ENCODE assay signal across 8 mouse cellular contexts in the genomic region with DNA sequence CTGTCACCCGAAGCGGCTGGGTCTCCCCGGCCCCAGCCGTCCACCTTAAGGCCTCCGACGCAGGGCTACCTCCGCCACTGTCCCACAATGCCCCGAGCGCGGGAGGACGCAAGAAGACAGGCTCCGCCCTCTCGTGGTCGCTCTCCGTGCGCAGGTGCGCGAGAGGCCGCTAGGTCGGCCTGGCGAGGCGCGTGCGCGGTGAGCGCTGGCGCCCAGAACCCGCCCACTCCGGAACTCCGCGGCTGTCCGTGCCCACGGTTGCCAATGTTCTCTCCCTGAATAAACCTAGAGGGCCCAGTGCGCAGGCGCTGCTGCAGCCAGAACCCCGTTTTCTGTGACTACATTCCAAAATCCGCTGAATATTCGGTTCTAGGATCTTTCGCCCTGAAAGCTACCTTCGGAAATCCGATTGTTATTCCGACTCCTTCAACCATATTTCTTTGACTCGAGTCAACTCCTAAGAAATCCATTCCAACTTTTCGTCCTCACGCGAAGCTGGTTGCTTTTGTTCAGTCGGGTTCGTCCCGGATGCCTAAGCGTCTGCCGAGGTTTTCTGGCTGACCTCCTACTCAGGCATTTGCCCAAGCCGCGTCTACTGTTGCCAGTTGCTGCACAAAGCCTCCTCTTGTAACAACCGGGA. TPM values are rescaled to one million over a fixed set of nuclear protein-coding genes. Genes with fewer than 3 reads are reported as not detected.
A peak's percentile ranks its signal among the peaks of the same experiment; 100 is the strongest.
DNase-seq lines count a peak whose midpoint lies in the region; ATAC-seq lines count a peak whose summit lies in the region.

A gene (minus strand): TSS at position 108 of the 640 bp plus-strand sequence.

- WGBS in heart, embryonic 13.5 days = under 1% methylated on average over 54 of the region's 54 CpGs
- under 1% methylated on average over 54 of the region's 54 CpGs for WGBS in liver, embryonic 12.5 days (ENCODE audit: insufficient replicate concordance)
- WGBS in stomach, embryonic 15.5 days = under 1% methylated on average over 54 of the region's 54 CpGs

- no peaks in the 10 kb centered on the region for H3K27me3 ChIP-seq in heart, embryonic 13.5 days (replicated peaks)
- H3K27me3 ChIP-seq in liver, embryonic 12.5 days (replicated peaks) = no peaks in the 10 kb centered on the region
- H3K27me3 ChIP-seq in stomach, embryonic 15.5 days (replicated peaks) = no peaks in the 10 kb centered on the region

- H3K9ac ChIP-seq in heart, embryonic 13.5 days = peak within 1 kb of the TSS; percentile 99
- peak within 1 kb of the TSS; percentile 97 for H3K9ac ChIP-seq in liver, embryonic 12.5 days
- H3K9ac ChIP-seq in stomach, embryonic 15.5 days = peak within 1 kb of the TSS; percentile 91

- peak within 1 kb of the TSS; percentile 87 for H3K4me3 ChIP-seq in brown adipose tissue, adult 24 weeks (ENCODE audit: insufficient read depth, low read depth, low read length)
- peak within 1 kb of the TSS; percentile 94 for H3K4me3 ChIP-seq in heart, embryonic 13.5 days
- peak within 1 kb of the TSS; percentile 88 for H3K4me3 ChIP-seq in liver, embryonic 12.5 days
- peak within 1 kb of the TSS; percentile 95 for H3K4me3 ChIP-seq in stomach, embryonic 15.5 days (replicated peaks)

- H3K4me2 ChIP-seq in heart, embryonic 13.5 days = peak within 1 kb of the TSS; percentile 98
- peak within 1 kb of the TSS; percentile 90 for H3K4me2 ChIP-seq in liver, embryonic 12.5 days
- peak within 1 kb of the TSS; percentile 83 for H3K4me2 ChIP-seq in stomach, embryonic 15.5 days

- H3K9me3 ChIP-seq in heart, embryonic 13.5 days = no peaks in the 10 kb centered on the region
- no peaks in the 10 kb centered on the region for H3K9me3 ChIP-seq in liver, embryonic 12.5 days (replicated peaks)
- H3K9me3 ChIP-seq in stomach, embryonic 15.5 days = no peaks in the 10 kb centered on the region

- H3K36me3 ChIP-seq in heart, embryonic 13.5 days = peaks cover 26% of the 10 kb centered on the region
- H3K36me3 ChIP-seq in liver, embryonic 12.5 days = peaks cover 39% of the 10 kb centered on the region
- H3K36me3 ChIP-seq in stomach, embryonic 15.5 days = peaks cover 9% of the 10 kb centered on the region

- H3K4me1 ChIP-seq in brown adipose tissue, adult 24 weeks (ENCODE audit: control insufficient read depth, insufficient read depth, insufficient read length, low read length) = peaks cover 22% of the 10 kb centered on the region
- H3K4me1 ChIP-seq in heart, embryonic 13.5 days = peaks cover 52% of the 10 kb centered on the region
- H3K4me1 ChIP-seq in liver, embryonic 12.5 days = peaks cover 60% of the 10 kb centered on the region
- peaks cover 37% of the 10 kb centered on the region for H3K4me1 ChIP-seq in stomach, embryonic 15.5 days

- DNase-seq in CD4-positive, CD25-positive, alpha-beta regulatory T cell, adult 2 months (ENCODE audit: low read depth, low spot score) = peak; percentile 99
- DNase-seq in fat pad, adult 2 months (ENCODE audit: extremely low read depth, low read depth, low spot score) = peak; percentile 61
- peak; percentile 98 for DNase-seq in kidney, postnatal 10 days
- peak; percentile 95 to 96 for DNase-seq in natural killer cell, adult 2 months (ENCODE audit: low spot score in 2 of 2)

- peak; percentile 92 for ATAC-seq in heart, embryonic 13.5 days (ENCODE audit: extremely low read depth, insufficient number of reproducible peaks, low FRiP score, low TSS enrichment)
- peak; percentile 97 for ATAC-seq in liver, embryonic 12.5 days
- peak; percentile 98 for ATAC-seq in stomach, embryonic 15.5 days (ENCODE audit: insufficient read depth, low FRiP score, low read depth)

- peak within 1 kb of the TSS; percentile 90 for H3K27ac ChIP-seq in brown adipose tissue, adult 24 weeks (replicated peaks; ENCODE audit: low read depth, low read length)
- peak within 1 kb of the TSS; percentile 98 for H3K27ac ChIP-seq in heart, embryonic 13.5 days (replicated peaks)
- peak within 1 kb of the TSS; percentile 90 for H3K27ac ChIP-seq in liver, embryonic 12.5 days
- peak within 1 kb of the TSS; percentile 97 for H3K27ac ChIP-seq in stomach, embryonic 15.5 days

RNA-seq across cellular contexts. Expression of the gene that starts here (rescaled TPM):
- 31.0 and 46.4 TPM in 2 replicates for polyA plus RNA-seq in brown adipose tissue, adult 24 weeks (2012; ENCODE audit: insufficient read depth, insufficient read length, missing spikeins)
- 7.2 and 7.4 TPM in 2 replicates for polyA plus RNA-seq in heart, embryonic 13.5 days (2015; fragmentation: Nextera tagmentation; extraction: Ambion mirVana)
- polyA plus RNA-seq in liver, embryonic 12.5 days (2016; fragmentation: Nextera tagmentation; extraction: Ambion mirVana) = 12.0 and 12.7 TPM in 2 replicates
- polyA plus RNA-seq in stomach, embryonic 15.5 days (2015; fragmentation: Nextera tagmentation; extraction: Ambion mirVana) = 8.5 and 9.0 TPM in 2 replicates

Comparison
In these comparisons a context has a peak if more than half of its experiments do, and no peak if none do; other contexts are left out.
1. Peak in every context shown above with its lines: DNase-seq, ATAC-seq, H3K4me3 ChIP-seq and H3K27ac ChIP-seq.